Mouse (Mus musculus) left cerebral cortex, postnatal 36 days (tissue): ENCODE results near the gene Fthl17d. TPM values are rescaled to one million over a fixed set of nuclear protein-coding genes. Genes with fewer than 3 reads are reported as not detected.
A peak's percentile ranks its signal among the peaks of the same experiment; 100 is the strongest.
"Not testable (repeated sequence)": the region's sequence is repeated elsewhere in the genome, so short reads cannot be mapped to it uniquely, and the experiment has no call there.

ENCODE experiments used
- DNase-seq, 2 experiments: peaks; one replicate each; pipeline ENCODE4 v3.0.0; 2021 to 2022; ENCODE audit warnings: low spot score in 2 of 2, mixed read lengths in 1 of 2
- intact Hi-C: fragments of 180-260 bp; cut with DNase I; formaldehyde crosslinking; loops from one replicate; pipeline ENCODE4 v1.15.1; 2025
- total RNA-seq, 2 experiments: library from RNA; stranded (reverse); gene quantifications; 2 replicates each; pipeline ENCODE4 v1.2.3; 2021

Fthl17d gene
- not detected for total RNA-seq

- intact Hi-C loops, DNase-seq: not testable (repeated sequence)
These were observed at the start of gene Fthl17d for GRCm38 (mm10) chrX:8986655-8987054. Gene Fthl17d, minus strand, starts transcription at chrX:8986755.

GRCm38 (mm10) chrX:9033193-9033592 lies 46.6 kb upstream of the Fthl17d start, which contains the start of gene Fthl17e:
Gene Fthl17e, plus strand, starts transcription at chrX:9033493.
- intact Hi-C loops, DNase-seq: not testable (repeated sequence)

GRCm38 (mm10) chrX:9019481-9019880 lies 32.9 kb upstream of the Fthl17d start:
- intact Hi-C loops: no loop called here
- DNase-seq: no peak

GRCm38 (mm10) chrX:9016079-9016478 lies 29.5 kb upstream of the Fthl17d start:
- DNase-seq: no peak
- intact Hi-C loops: no loop called here

- intact Hi-C loops, DNase-seq: not testable (repeated sequence)
These were observed 10.1 kb downstream of the Fthl17d start, which contains the start of gene Fthl17c for GRCm38 (mm10) chrX:8976459-8976858. Gene Fthl17c, minus strand, starts transcription at chrX:8976559.

GRCm38 (mm10) chrX:8964618-8965017 lies 21.9 kb downstream of the Fthl17d start:
- DNase-seq, intact Hi-C loops: not testable (repeated sequence)

GRCm38 (mm10) chrX:8962875-8963274 lies 23.7 kb downstream of the Fthl17d start, which contains the start of gene Fthl17b:
Gene Fthl17b, minus strand, starts transcription at chrX:8962975.
- intact Hi-C loops, DNase-seq: not testable (repeated sequence)

- intact Hi-C loops: loop anchor here (10.0 kb wide), 1 partner anchor 53 kb away; the partner anchor contains the start of gene B630019K06Rik
These were observed 38.3 kb downstream of the Fthl17d start for GRCm38 (mm10) chrX:8948130-8948805.

GRCm38 (mm10) chrX:8944041-8944440 lies 42.5 kb downstream of the Fthl17d start:
- DNase-seq: no peak
- intact Hi-C loops: loop anchor here (10.0 kb wide), 1 partner anchor 49 kb away; the partner anchor contains the start of gene B630019K06Rik

More at GRCm38 (mm10) chrX:8948130-8948805, 38.3 kb downstream of the Fthl17d start:
- DNase-seq: peak; percentile 71 to 84

Other genes with a start within 250 kb of the Fthl17d start
- not detected for gene Ssx9, start 238.3 kb downstream of the Fthl17d start, total RNA-seq
- gene Ssxb5, start 183.1 kb downstream of the Fthl17d start, total RNA-seq: not detected
- gene Gm6592, start 142.8 kb downstream of the Fthl17d start, total RNA-seq: not detected
- gene Gm5751, start 112.5 kb downstream of the Fthl17d start, total RNA-seq: not detected
- 10 to 100 TPM; 29.4 to 34.5 TPM for gene B630019K06Rik, start 94.4 kb downstream of the Fthl17d start, total RNA-seq
- not detected for gene Fthl17b, start 23.8 kb downstream of the Fthl17d start, total RNA-seq
- not detected for gene Fthl17c, start 10.2 kb downstream of the Fthl17d start, total RNA-seq
- gene Fthl17e, start 46.7 kb upstream of the Fthl17d start, total RNA-seq: not detected
- gene Fthl17f, start 76.3 kb upstream of the Fthl17d start, total RNA-seq: not detected
- gene 4930402K13Rik, start 117.8 kb upstream of the Fthl17d start, total RNA-seq: not detected
- 1 to 10 TPM; 5.8 to 6.9 TPM for gene Lancl3, start 213.1 kb upstream of the Fthl17d start, total RNA-seq